Mouse (Mus musculus) embryo, embryonic 9.5 days (tissue): ENCODE data around the gene Plscr1.

Experiments used
- DNase-seq: peaks from one replicate; pipeline ENCODE4 v3.0.0-alpha.2; 2017; ENCODE audit errors: extremely low spot score

The Plscr1 gene

DNA sequence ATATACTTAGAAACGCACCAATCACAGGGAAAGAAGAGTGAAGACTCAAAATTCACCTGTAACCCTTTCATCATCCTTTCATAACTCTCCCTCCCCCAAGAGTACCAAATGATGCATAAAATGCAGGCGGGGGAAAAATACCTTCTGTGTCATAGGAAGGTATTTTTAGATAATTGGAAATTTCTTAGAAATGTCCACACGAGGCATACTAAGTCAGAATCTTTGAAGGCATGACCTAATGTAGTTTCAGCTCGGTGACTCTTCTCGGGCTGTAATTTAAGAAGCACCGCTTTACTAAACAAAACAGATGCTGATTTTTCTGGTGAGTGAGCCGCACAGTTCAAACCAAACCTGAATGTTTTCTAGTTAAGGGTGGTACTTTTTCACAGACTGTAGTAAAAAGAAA, at the start of gene Plscr1:
TSS of gene Plscr1 (plus strand) at position 304 of the 406 bp plus-strand sequence.
- no peak for DNase-seq

DNA sequence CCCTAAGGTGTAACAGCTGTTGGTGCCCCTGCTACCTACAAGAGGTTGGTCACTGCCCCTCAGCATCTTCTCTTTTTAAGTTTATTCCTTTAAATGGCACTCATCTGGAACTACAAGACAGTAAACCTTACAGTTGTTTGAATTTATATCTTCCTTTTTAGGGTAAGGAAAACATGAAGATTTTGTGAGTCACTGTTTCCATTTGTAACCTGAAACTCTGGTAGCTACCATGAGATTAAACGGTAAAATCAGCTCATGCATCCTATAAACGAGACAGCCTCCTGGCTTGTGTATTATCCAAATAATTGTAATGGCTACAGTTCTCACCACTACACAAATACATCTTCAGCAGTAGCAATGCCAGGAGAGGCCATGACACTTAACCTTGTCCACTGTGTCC, 45.2 kb upstream of the Plscr1 start:
- no peak for DNase-seq

DNA sequence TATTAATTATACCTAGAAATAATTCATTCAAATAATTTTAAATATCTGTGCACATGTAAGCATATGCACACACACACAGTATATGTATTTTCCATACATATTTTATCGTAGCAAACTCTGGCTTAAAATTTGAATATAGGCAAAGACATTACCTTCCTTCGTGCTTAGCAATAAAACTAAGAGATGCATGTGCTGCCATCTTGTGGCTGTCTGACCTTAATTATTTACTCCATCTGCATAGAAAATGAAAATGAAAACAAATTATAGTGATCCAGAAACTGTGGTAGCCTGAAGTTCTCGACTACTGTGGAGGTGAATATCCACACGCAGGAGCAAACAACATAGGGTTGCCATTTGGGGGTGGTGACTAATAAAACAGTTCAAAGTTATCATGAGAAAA, 42.2 kb upstream of the Plscr1 start:
- DNase-seq = peak; percentile 9

DNA sequence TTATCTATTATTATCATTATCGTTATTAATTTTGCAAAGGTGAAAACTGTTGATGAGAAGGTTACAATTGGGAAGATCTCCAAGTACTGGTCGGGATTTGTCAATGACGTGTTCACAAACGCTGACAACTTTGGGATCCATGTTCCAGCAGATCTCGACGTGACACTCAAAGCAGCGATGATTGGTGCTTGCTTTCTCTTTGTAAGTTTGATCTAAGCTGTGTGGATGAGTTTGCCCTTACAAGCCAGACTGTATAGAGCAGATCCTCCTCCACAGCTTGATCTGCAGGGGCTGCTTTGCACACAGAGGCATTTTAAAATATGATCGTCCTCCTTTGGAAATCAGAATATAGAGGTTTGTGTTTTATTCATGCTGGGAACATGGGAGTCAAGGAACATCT, 41.8 kb upstream of the Plscr1 start:
- DNase-seq = no peak

DNA sequence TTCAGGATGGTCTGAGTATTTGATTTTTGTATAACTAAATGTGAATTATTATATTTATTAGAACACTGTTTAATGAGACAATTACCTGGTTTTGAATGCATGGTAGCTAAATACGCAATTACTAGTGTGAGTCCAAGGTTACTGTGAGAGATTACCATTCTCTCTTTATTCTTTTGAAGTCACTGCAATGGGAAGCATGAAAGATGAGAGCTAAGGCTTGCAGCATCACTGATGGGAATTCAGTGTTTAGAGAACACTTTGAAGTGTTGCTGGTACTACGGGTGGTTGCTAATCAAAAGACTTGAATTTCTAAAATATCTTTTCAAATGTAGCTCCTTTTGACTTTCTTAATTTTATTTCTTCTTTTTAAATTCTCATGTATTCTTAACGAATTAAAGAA, 39.7 kb upstream of the Plscr1 start:
- no peak for DNase-seq

DNA sequence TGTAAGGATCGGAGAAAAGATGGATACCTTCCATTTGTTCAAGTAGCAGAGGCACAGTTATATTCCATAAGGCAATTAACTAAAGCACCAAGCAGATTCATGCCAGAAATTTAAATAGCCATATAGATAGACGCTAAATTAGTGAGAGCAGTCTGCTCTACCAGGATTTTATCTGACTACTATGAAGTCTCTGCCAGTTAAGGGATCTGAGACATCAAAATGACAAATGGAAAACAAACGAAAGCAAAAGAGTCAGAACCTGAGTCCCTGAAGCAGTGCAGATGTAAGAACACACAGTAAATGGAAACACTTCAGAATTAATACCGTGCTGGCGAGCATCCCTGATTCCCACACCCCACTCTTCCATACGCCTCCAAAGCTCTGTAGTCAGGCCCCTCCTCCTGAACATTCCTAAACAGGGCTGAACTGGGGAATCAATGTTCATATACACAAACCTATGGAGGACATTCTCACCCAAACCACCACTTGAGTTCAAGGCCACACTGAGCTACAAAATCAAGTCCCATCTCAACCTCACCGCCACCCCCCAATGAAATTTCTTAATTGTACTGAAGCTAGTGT, 39.1 kb upstream of the Plscr1 start:
- no peak for DNase-seq

DNA sequence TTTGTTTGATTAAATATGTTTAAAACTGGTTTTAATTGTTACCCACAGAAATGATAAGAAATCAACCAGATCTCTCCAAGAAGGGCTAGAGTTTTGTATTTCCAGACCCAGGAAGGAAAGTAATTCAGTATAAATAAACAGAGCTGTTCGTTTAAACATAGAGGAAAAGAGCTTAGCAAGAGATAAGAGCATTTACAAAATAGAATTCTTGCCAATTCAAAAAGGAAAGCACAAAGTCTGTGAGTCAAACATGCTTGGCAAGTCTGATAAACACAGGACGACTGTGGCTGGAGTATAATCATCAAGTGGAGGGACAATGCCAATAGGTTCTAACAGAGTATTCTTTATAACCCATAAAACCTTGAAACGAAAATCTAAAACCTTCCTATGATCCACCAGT, 38.5 kb upstream of the Plscr1 start:
- DNase-seq = no peak

DNA sequence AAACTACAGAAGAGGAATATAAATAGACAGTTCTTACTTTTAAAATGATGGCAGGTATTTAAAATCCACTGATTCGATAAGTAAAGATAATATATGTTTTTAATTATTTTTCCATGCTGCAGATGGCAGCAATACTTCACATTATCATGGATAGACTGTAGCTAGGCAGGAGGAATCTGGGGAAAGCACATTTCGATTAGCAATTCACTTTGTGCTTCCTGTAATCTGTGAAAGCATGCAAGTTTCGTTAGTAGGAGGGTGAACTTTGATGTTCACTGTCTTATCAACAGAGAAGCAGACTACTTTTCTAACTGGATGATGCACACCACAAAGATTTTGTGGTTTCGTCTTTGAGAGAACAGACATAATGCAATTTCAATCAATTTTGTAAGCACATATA, 32.1 kb upstream of the Plscr1 start:
- no peak for DNase-seq

DNA sequence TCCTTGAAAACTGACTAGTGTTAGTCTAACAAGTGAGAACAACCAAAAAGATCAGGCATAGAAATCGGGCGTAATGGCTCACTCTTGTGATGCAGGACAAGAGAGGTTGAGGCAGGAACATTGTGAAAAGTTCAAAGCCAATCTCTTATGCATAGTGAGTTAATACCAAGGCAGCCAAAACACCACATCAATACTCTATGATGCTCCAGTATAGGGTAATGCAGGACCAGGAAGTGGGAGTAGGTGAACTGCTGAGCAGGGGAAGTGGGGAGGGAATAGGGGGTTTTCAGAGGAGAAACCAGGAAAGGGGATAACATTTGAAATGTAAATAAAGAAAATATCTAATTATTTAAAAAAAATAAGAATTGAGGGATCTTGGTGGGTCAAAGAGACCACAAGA, 31.7 kb upstream of the Plscr1 start:
- DNase-seq = no peak

DNA sequence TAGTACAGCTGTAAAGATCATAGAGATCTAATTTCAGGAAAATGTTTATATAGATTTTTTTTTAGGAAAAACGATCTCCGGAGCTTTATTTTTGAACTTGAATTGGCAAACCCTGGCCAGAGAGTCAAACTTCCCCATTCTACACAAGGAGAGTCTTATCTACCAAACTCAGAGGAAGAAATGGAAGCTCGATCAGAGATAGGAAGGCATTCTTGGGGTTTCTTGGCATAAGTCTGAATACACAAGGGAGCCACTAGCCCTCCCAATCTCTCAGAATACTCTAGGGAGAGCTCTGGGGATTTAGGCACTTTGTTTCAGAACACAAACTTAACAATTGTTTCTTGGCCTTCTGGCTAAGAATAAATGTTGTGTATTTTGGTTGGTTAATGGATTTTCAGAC, 29.4 kb upstream of the Plscr1 start:
- DNase-seq = no peak

DNA sequence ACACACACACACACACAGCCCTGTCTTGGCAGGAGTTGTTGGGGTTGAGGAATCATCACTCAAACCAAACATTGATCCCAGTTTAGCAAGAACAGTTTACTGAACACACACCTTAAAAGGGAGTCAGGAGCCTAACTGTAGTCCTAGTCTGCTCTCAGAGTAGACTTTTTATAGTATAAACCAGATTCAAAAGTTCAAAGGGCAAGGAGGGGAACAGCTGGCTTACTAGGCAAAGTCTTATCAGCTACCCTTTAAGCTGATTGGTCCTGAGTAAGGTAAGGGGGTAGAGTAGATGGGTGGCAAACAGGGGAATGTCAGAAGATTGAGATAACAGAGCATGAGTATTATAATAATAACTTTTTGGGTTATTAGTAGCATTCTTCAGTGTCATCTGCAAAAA, 28.1 kb upstream of the Plscr1 start:
- no peak for DNase-seq

DNA sequence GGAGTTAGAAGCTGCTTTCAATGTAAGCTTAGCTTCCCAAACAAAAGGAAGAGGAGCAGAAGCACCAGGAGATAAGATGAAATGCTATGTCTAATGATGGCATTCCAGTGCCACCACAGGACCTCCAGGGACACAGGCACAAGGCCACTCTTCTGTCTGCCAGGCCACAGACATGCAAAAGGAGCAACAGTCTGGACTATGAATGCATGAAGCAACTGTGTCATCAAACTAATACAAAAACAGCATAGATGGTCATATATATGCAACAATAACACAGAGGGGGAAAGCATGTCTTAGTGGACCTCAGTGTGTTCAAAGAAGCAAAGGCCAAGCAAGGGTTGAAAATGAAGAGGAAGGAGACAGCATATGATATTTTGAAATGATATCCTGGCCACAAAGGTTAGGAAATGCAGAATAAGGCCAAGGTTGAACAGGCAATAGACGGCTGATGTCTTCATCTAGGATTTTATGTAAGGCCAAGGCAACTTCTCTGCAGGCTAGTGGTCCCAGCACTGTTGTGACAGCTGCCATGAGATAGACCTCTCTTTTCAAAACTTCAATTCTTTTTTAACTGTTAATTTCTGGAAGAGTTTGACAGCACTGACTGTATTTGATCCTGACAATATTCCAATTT, 24.8 kb upstream of the Plscr1 start:
- DNase-seq = no peak

DNA sequence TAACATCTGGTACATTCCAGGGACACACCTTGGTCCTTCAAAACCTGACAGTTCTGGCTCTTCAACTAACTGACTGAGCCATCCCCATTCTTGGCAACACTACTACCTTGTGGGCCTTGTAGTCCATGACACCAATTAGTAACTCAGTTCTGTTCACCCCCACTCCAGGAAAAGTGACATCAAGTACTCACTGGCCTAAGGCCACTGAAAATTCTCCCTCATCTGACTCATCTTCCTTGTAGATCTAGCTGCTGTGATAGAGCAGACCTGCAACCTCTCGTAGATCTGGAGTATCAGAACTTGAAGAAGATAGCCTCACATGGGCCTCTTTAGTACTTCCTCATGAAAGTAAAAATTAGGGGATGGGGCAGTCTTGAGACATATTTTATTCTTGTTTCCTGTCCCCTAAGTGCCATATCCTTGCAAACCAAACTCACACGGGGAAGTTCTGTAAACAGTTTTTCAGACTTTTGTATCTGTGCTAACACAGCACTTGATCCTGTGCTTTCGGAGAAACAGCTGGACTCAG, 23.4 kb upstream of the Plscr1 start:
- DNase-seq = no peak

DNA sequence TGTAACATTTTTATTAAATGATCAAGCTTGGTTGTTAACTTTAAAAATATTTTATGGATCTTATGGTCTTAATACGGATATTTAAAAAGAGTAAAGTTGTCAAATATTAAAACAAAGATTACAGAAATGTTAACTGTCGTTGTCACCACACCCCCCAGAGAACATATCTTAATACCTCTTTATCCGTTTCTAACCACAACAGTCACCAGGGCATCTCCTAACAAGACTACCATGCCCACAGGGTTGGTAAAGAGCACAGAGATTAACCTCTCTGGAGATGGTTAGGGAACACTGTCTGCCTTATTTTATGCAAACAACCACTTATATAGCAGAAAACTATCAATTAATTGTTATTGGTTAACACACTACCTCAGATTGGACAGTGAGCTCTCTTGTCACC, 22.8 kb upstream of the Plscr1 start:
- DNase-seq = no peak

DNA sequence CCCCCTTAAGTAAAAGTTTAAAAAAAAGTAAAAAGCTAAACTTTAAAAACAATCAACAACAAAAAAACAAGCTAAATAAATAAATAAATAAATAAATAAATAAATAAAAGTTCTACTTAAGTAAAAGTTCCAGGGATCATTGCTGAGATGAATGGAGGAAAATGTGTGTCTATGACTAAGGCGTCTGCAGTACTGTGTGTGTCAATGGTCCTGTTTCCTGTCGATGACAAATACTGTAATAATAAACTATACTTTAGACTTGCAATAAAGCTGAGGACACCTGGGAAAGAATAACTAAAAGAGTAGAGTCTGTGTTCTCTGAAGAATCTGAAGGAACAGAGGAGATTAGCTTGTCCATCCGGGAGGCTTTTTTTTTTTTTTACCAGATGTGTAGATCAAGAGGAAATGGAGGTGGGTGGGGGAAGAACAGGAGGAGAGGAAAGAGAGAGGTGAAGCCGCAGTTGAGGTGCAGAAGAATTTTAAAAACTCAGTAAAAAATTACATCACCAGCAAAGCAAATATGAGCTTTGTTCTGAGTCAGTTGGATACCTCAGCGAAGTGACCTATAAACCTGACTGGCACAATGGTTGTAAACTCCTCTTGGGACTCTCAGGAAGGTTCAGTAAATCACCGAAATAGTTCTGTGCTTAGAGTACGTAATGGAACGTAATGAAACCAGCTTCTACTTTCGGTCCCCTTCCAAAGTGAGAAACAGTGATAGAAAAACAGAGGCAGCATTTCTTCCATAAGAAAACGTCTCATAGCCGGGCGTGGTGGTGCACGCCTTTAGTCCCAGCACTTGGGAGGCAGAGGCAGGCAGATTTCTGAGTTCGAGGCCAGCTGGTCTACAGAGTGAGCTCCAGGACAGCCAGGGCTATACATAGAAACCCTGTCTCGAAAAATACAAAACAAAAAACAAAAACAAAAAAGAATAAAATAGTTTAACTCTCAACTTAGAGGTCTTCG, 20.4 kb upstream of the Plscr1 start:
- DNase-seq = no peak

DNA sequence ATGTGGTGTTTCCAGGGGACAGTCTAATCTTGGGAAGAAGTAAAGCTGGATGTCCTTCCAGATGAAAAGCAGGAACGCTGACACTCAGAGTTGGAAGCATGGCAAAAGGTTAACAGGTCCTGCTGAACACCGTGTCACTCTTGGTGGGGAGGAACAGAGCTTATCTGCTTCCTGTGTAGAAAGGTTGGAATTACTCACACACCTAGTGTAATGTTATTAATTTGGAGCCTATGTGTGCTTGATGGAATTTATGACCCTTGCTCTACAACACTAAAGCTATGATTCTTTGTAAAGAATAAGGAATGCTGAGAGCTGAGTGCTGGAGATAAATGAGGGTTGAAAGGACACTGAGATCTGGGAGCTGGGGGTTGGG, 19.7 kb upstream of the Plscr1 start:
- DNase-seq = no peak

DNA sequence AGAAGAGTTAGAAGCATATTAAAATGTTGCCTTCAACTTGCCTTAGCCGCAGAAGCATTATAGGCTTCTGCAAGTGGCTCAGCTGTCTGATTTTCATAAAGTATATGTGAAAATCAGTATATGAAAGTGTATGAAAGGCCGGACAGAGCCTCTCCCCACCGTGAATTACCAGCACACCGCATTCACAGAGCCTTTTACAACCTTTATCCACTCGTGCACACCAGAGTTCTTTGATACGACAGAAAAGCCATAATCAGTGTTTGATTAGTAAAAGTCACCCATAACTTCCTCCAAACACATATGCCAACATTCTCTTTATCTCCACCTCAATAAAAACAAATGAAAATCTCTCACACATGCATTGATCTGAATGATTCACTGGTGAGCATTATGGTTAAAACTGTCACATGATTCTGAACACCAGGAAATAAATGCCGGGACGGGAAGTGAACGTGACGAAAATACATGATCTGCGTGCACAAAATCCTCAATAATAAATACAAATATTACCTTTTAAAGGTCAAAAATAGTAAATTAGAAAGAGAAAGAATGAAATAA, 14.6 kb upstream of the Plscr1 start:
- DNase-seq = no peak

DNA sequence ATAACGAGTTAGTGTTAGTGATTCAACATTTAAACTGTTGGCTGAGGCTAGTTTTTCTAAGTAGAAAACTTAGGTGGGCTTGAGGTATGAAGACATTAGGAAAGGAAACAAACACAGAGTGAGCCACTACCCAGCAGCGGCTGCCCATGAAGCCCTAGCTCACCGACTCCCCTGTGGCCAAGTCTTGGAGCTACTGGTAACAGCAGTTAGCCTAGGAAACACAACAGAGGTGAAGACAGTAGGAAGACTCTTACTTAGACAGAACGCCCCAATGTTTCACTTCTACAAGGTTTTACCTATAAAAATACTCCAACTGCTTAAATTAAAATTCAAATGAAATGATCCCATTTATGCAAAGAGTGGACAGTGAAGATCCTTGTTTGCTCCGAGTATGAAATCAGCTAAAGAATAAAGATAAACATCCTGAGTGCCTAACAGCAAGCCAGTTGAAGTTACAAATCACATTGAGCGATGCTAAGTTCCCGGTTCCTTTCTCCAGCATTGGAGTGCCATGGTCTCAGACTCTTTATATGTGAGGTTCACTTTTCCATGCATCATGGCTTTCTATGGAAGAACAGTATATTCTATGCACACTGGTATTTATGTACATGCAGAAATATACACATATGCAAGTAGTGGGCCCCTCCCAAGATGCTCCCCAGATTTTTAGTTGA, 640 bp upstream of the Plscr1 start:
- no peak for DNase-seq

DNA sequence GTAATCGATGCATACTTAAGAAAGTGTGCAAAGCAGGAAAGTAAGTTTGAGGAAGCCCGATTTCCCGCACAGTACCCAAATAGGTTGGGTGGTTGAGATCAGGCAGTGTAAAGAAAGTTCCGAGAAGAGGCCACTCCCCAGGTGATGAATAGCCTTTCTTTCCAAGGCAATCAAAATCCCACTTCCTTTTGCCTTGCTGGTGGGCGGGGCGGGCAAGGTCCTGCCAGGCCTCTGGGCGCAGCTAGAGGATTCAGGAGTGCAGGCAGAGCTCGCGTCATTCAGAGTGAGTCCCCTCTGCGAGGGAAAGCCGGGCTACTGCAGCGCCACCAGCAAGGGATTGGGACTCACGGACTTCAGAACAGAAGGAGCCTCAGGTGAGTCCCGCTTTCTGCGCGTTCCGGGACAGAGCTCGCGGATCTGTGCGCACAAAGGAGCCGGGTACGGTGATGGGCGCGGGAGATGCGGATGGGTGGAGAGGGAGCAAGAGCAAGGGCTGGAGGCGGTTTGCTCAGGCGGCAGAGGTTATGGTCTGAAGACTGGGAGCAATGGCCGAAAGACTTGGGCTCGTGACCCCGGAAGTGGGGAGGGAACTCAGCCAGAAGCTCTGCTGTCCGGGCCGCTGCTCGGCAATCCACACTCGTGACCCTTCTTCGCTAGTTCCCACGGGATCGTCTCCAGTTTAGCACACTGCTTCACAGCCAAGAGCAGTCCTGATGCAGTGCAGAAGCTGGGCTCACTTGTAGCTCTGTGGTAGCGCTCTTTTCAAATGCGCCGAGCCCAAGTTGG, 630 bp downstream of the Plscr1 start:
- peak; percentile 86 for DNase-seq

DNA sequence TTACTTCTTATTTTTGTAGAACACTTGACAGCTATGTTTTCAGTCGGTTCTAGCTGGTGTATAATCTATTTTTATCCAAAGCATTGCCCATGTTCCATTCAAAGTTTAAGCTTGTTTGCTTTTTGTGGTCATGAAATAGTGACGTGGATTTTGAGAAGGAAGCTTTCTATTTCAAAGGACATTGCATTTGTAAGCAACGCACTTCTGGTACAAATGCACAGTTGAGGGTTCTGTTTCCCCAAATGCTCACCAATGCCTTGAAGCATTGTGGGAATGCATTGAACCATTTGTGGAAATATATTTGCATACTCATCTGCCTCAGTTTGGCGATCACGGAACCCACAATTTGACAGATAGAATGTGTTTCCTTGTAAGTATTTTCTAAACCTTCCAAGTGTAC, 3.2 kb downstream of the Plscr1 start:
- DNase-seq = no peak
